Comparison of ENCODE assay signal across 9 mouse cellular contexts in genomic region chr19:41071500-41071899, GRCm38 (mm10). TPM values are rescaled to one million over a fixed set of nuclear protein-coding genes. Genes with fewer than 3 reads are reported as not detected.
DNase-seq lines count a peak whose midpoint lies in the region; ATAC-seq and TF ChIP-seq lines count a peak whose summit lies in the region.
"Had no signal": no experiment of that assay in that cellular context is flagged by ENCODE, and none has a peak within 500 bp of the region (broad histone marks: within the 10 kb centered on the region; RNA-seq: fewer than 3 reads in every experiment).

No protein-coding gene starts in this region.

- no peaks in the 10 kb centered on the region for H3K27me3 ChIP-seq in ES-Bruce4 (ENCODE audit: control insufficient read depth, insufficient read depth, low read length, poor library complexity, severe bottlenecking)
- no peaks in the 10 kb centered on the region for H3K27me3 ChIP-seq in embryonic facial prominence, embryonic 11.5 days (ENCODE audit: control insufficient read depth, insufficient read depth, low read length)

- DNase-seq in adrenal gland, postnatal 14 days, result peak; percentile 92
- peak; percentile 94 for DNase-seq in embryonic facial prominence, embryonic 11.5 days (ENCODE audit: low spot score)
- DNase-seq in heart, adult 8-10 months (ENCODE audit: low spot score), result peak; percentile 78
- peak; percentile 87 to 97 for DNase-seq in layer of hippocampus, adult 2 months (ENCODE audit: low spot score in 2 of 2)
- DNase-seq in lung, postnatal 10 days, result peak; percentile 90
- peak; percentile 90 to 94 for DNase-seq in right cerebral cortex, postnatal 10 days (ENCODE audit: low spot score in 2 of 2)
- DNase-seq in urinary bladder, postnatal 14 days (ENCODE audit: low spot score), result peak; percentile 87

- ATAC-seq in embryonic facial prominence, embryonic 11.5 days (replicated peaks; ENCODE audit: insufficient number of reproducible peaks, low FRiP score, low TSS enrichment, low read depth), result no peak

- no peak overlapping the region for H3K4me3 ChIP-seq in ES-Bruce4 (ENCODE audit: low read depth, low read length)
- no peak overlapping the region for H3K4me3 ChIP-seq in embryonic facial prominence, embryonic 11.5 days (ENCODE audit: low read depth, low read length)
- no peak overlapping the region for H3K4me3 ChIP-seq in layer of hippocampus, adult 2 months
- H3K4me3 ChIP-seq: megakaryocyte, embryonic 14.5 days had no signal

- TF ChIP-seq EP300 in ES-Bruce4 (IDR thresholded peaks at IDR 0.05; ENCODE audit: insufficient read depth, low read depth, low read length), result no peak

- WGBS in embryonic facial prominence, embryonic 11.5 days, result 9% methylated on average over 8 of the region's 8 CpGs

- TF ChIP-seq POLR2A in ES-Bruce4 (IDR thresholded peaks at IDR 0.05; ENCODE audit: insufficient read depth, low read length), result no peak

- peak; percentile 100 for TF ChIP-seq CTCF in ES-Bruce4 (IDR thresholded peaks at IDR 0.05; ENCODE audit: low read depth, low read length)
- TF ChIP-seq CTCF in layer of hippocampus, adult 2 months (conservative IDR thresholded peaks at IDR 0.05), result peak; percentile 98

- H3K4me2 ChIP-seq in embryonic facial prominence, embryonic 11.5 days (ENCODE audit: low read depth, low read length), result no peak overlapping the region

- H3K4me1 ChIP-seq in ES-Bruce4 (ENCODE audit: control insufficient read depth, insufficient read depth, low read length), result no peaks in the 10 kb centered on the region
- H3K4me1 ChIP-seq in embryonic facial prominence, embryonic 11.5 days (ENCODE audit: control insufficient read depth, insufficient read depth, low read length), result no peaks in the 10 kb centered on the region
- H3K4me1 ChIP-seq: megakaryocyte, embryonic 14.5 days had no signal

- H3K27ac ChIP-seq in ES-Bruce4 (ENCODE audit: insufficient read depth, low read length), result no peak overlapping the region
- no peak overlapping the region for H3K27ac ChIP-seq in embryonic facial prominence, embryonic 11.5 days (replicated peaks; ENCODE audit: low read depth, low read length)
- H3K27ac ChIP-seq in layer of hippocampus, adult 2 months, result no peak overlapping the region

- H3K36me3 ChIP-seq in ES-Bruce4 (ENCODE audit: control insufficient read depth, insufficient read depth, low read length, poor library complexity, severe bottlenecking), result no peaks in the 10 kb centered on the region
- H3K36me3 ChIP-seq in embryonic facial prominence, embryonic 11.5 days (replicated peaks; ENCODE audit: control insufficient read depth, insufficient read depth, low read depth, low read length), result no peaks in the 10 kb centered on the region

- H3K9me3 ChIP-seq in ES-Bruce4 (replicated peaks; ENCODE audit: control insufficient read depth, insufficient read depth, low read length, poor library complexity, severe bottlenecking), result no peaks in the 10 kb centered on the region; the same call in 1 of the 2 replicates
- no peaks in the 10 kb centered on the region for H3K9me3 ChIP-seq in embryonic facial prominence, embryonic 11.5 days (replicated peaks; ENCODE audit: control insufficient read depth, low read length)

- no peak overlapping the region for H3K9ac ChIP-seq in ES-Bruce4 (ENCODE audit: low read depth, poor library complexity, severe bottlenecking)
- no peak overlapping the region for H3K9ac ChIP-seq in embryonic facial prominence, embryonic 11.5 days (replicated peaks; ENCODE audit: low read length)

RNA-seq across cellular contexts. Expression of gene Opalin, which starts 5.4 kb away (rescaled TPM):
- not detected in 2 replicates for polyA plus RNA-seq in ES-Bruce4 (2011; ENCODE audit: insufficient read depth, insufficient read length, low read depth, missing spikeins)
- not detected in 2 replicates for total RNA-seq in adrenal gland, postnatal 14 days (2021)
- polyA plus RNA-seq in embryonic facial prominence, embryonic 11.5 days (2014; fragmentation: Nextera tagmentation; extraction: Ambion mirVana), result not detected in 2 replicates
- not detected for total RNA-seq in heart, adult 8-10 months (2022)
- 10 to 100 TPM in 1 of 2 experiments, 1 to 10 TPM in 1; 8.8 to 10.8 TPM for total RNA-seq in layer of hippocampus, adult 2 months (2021)

RNA-seq across cellular contexts. Expression of gene Dntt, which starts 42.4 kb away (rescaled TPM):
- polyA plus RNA-seq in ES-Bruce4 (2011; ENCODE audit: insufficient read depth, insufficient read length, low read depth, missing spikeins), result not detected in 2 replicates
- total RNA-seq in adrenal gland, postnatal 14 days (2021), result 0.89 TPM in 1 of 2 replicates, not detected in the other
- polyA plus RNA-seq in embryonic facial prominence, embryonic 11.5 days (2014; fragmentation: Nextera tagmentation; extraction: Ambion mirVana), result not detected in 2 replicates
- not detected for total RNA-seq in heart, adult 8-10 months (2022)
- not detected for total RNA-seq in layer of hippocampus, adult 2 months (2021)
